ENCODE assay signal across 13 mouse cellular contexts in the genomic region with DNA sequence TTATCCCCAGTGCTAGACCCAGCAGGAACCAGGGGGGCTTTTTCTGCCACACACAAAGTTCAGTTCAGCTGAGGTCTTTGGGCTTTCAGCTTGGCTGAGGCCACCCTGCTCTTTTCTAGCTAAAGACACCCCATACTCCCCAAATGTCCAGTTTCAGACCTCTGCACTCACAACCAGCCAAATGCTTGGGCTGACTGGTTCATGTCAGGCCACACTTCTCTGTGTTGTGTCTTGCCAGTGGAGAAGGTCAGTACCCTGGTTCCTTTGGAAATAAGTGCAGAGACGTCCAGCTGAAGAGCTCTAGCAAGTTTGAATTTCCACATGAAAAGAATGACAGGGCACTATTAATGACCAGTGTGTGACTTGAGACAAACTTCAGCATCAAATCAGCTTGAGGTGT. TPM values are rescaled to one million over a fixed set of nuclear protein-coding genes. Genes with fewer than 3 reads are reported as not detected.
A peak's percentile ranks its signal among the peaks of the same experiment; 100 is the strongest.
DNase-seq lines count a peak whose midpoint lies in the region; ATAC-seq and TF ChIP-seq lines count a peak whose summit lies in the region.
"Had no signal": no experiment of that assay in that cellular context is flagged by ENCODE, and none has a peak within 500 bp of the region (broad histone marks: within the 10 kb centered on the region; RNA-seq: fewer than 3 reads in every experiment).

No protein-coding gene starts in this region.

- H3K36me3 ChIP-seq in kidney, embryonic 15.5 days: no peaks in the 10 kb centered on the region
- no peaks in the 10 kb centered on the region for H3K36me3 ChIP-seq in limb, embryonic 15.5 days
- H3K36me3 ChIP-seq: midbrain, embryonic 12.5 days had no signal

- H3K9me3 ChIP-seq in kidney, embryonic 15.5 days (replicated peaks): no peaks in the 10 kb centered on the region
- H3K9me3 ChIP-seq in limb, embryonic 15.5 days: no peaks in the 10 kb centered on the region
- H3K9me3 ChIP-seq: midbrain, embryonic 12.5 days had no signal

- peak overlapping the region; percentile 15 for H3K27ac ChIP-seq in cerebellum, adult 2 months (ENCODE audit: insufficient read depth, low read length)
- H3K27ac ChIP-seq in kidney, embryonic 15.5 days: peak overlapping the region; percentile 93
- no peak overlapping the region for H3K27ac ChIP-seq in limb, embryonic 15.5 days
- H3K27ac ChIP-seq: midbrain, embryonic 12.5 days had no signal

- peaks cover 41% of the 10 kb centered on the region for H3K4me1 ChIP-seq in cerebellum, adult 2 months (ENCODE audit: control insufficient read depth, insufficient read depth, low read length)
- H3K4me1 ChIP-seq in kidney, embryonic 15.5 days: peaks cover 48% of the 10 kb centered on the region
- peaks cover 17% of the 10 kb centered on the region for H3K4me1 ChIP-seq in limb, embryonic 15.5 days

- no peaks in the 10 kb centered on the region for H3K27me3 ChIP-seq in cerebellum, adult 2 months (ENCODE audit: control insufficient read depth, insufficient read depth, low read length)
- H3K27me3 ChIP-seq in kidney, embryonic 15.5 days: no peaks in the 10 kb centered on the region
- no peaks in the 10 kb centered on the region for H3K27me3 ChIP-seq in limb, embryonic 15.5 days

- no peak for TF ChIP-seq POLR2A in cerebellum, adult 2 months (IDR thresholded peaks at IDR 0.05; ENCODE audit: borderline replicate concordance, insufficient read depth, low read length)

- no peak for TF ChIP-seq CTCF in cerebellum, adult 2 months (IDR thresholded peaks at IDR 0.05; ENCODE audit: borderline replicate concordance, insufficient read depth, low read depth, low read length)

- no peak for ATAC-seq in kidney, embryonic 15.5 days (replicated peaks; ENCODE audit: low FRiP score)
- ATAC-seq in limb, embryonic 15.5 days (ENCODE audit: insufficient number of reproducible peaks, low FRiP score, low TSS enrichment, low read depth): no peak

- no peak for DNase-seq in cerebellum, adult 2 months
- no peak for DNase-seq in cerebellum, adult 9-11 months
- DNase-seq in kidney, adult 18-20 months: no peak
- DNase-seq in lung, postnatal 36 days: peak; percentile 76
- DNase-seq in ovary, postnatal 36 days (ENCODE audit: low spot score): no peak
- DNase-seq in cerebellum, postnatal 14 days: no peak
- DNase-seq: adrenal gland, postnatal 25 days; layer of hippocampus, adult 9-11 months; thymus, adult 2 months had no signal

- 26% methylated on average over 1 of the region's 1 CpGs for WGBS in cerebellum, adult 2 months
- 58% methylated on average over 1 of the region's 1 CpGs for WGBS in kidney, embryonic 15.5 days
- 49% methylated on average over 1 of the region's 1 CpGs for WGBS in limb, embryonic 15.5 days

- peak overlapping the region; percentile 96 for H3K4me2 ChIP-seq in kidney, embryonic 15.5 days
- no peak overlapping the region for H3K4me2 ChIP-seq in limb, embryonic 15.5 days

- no peak overlapping the region for H3K4me3 ChIP-seq in cerebellum, adult 2 months (replicated peaks; ENCODE audit: insufficient read depth, low read depth, low read length)
- H3K4me3 ChIP-seq in kidney, embryonic 15.5 days (replicated peaks): peak overlapping the region; percentile 66; the same call in 1 of the 2 replicates
- 0 out of 2 replicates have a peak overlapping the region, but pooled peaks have one; percentile 49 for H3K4me3 ChIP-seq in limb, embryonic 15.5 days

- no peak overlapping the region for H3K9ac ChIP-seq in kidney, embryonic 15.5 days
- no peak overlapping the region for H3K9ac ChIP-seq in limb, embryonic 15.5 days

RNA-seq across cellular contexts. Expression of gene Sept4, which starts 11.0 kb away (rescaled TPM):
- 962 and 1,033 TPM in 2 replicates for polyA plus RNA-seq in cerebellum, adult 2 months (2012; rRNA removed)
- 54.7 and 60.8 TPM in 2 replicates for polyA plus RNA-seq in kidney, embryonic 15.5 days (2015; fragmentation: Nextera tagmentation; extraction: Ambion mirVana)
- 25.5 and 46.6 TPM in 2 replicates for polyA plus RNA-seq in limb, embryonic 15.5 days (2015; fragmentation: Nextera tagmentation; extraction: Ambion mirVana)

RNA-seq across cellular contexts. Expression of gene Mtmr4, which starts 12.2 kb away (rescaled TPM):
- 66.9 and 67.8 TPM in 2 replicates for polyA plus RNA-seq in cerebellum, adult 2 months (2012; rRNA removed)
- 38.5 and 39.4 TPM in 2 replicates for polyA plus RNA-seq in kidney, embryonic 15.5 days (2015; fragmentation: Nextera tagmentation; extraction: Ambion mirVana)
- 25.9 and 27.9 TPM in 2 replicates for polyA plus RNA-seq in limb, embryonic 15.5 days (2015; fragmentation: Nextera tagmentation; extraction: Ambion mirVana)

RNA-seq across cellular contexts. Expression of gene Gm11492, which starts 13.3 kb away (rescaled TPM):
- not detected in 2 replicates for polyA plus RNA-seq in cerebellum, adult 2 months (2012; rRNA removed)
- polyA plus RNA-seq in kidney, embryonic 15.5 days (2015; fragmentation: Nextera tagmentation; extraction: Ambion mirVana): not detected in 2 replicates
- not detected in 2 replicates for polyA plus RNA-seq in limb, embryonic 15.5 days (2015; fragmentation: Nextera tagmentation; extraction: Ambion mirVana)
- polyA plus RNA-seq: forebrain, embryonic 11.5 days; midbrain, embryonic 12.5 days; thymus, adult 2 months had no signal

RNA-seq across cellular contexts. Expression of gene Hsf5, which starts 37.3 kb away (rescaled TPM):
- 0.36 and 0.43 TPM in 2 replicates for polyA plus RNA-seq in cerebellum, adult 2 months (2012; rRNA removed)
- 0.26 TPM in 2 replicates for polyA plus RNA-seq in kidney, embryonic 15.5 days (2015; fragmentation: Nextera tagmentation; extraction: Ambion mirVana)
- 0.14 and 0.22 TPM in 2 replicates for polyA plus RNA-seq in limb, embryonic 15.5 days (2015; fragmentation: Nextera tagmentation; extraction: Ambion mirVana)

Comparison
In these comparisons a context has a peak if more than half of its experiments do, and no peak if none do; other contexts are left out.
1. RNA of gene Sept4, which starts 11.0 kb away (polyA plus RNA-seq): 962 to 1,033 TPM in cerebellum, adult 2 months; 54.7 to 60.8 TPM in kidney, embryonic 15.5 days and 25.5 to 46.6 TPM in limb, embryonic 15.5 days; every median in the first group is over 10 times any median in the second.